Mouse (Mus musculus): Measurements from ENCODE around the gene Olfr364-ps1.

The Olfr364-ps1 gene

DNA sequence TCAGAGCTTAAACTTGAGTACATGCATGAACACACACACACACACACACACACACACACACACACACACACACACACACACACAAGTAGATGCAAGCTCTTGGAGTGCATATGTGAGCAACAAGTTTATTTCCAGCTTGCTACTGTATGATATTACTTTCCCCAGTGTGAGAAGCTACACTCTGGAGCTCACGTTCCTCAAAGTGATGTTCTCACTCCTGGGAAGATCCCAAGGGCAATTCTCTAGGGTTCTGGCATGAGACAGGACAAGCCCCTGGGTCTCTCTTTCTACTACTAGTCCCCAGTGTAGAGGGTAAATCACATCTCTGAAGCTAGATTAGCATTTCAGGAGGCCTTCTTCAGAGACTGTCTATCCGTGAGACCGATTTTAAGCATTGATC lies at the start of gene Olfr364-ps1:
Gene Olfr364-ps1 (plus strand): TSS at position 301 of the 400 bp plus-strand sequence.
- DNase-seq: no peak

DNA sequence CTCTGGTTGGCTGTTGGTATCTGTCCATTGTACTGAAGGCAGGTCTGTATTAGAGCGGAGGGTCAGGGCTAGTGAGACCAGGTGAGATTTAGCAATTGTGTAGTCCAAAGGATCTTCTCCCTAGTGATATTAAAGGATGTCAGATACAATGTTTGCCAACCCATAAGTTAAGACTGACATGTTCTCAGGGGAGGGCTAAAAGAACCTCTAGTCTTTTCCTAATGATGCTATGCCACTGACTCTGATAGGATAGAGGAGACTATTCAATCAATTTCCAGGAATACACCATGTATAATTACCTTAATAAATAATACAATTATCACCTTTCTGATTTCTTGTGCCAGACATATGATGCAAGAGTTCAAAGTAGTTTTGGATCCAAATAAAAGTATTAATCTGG lies 21.3 kb upstream of the Olfr364-ps1 start, which contains the start of gene Olfr362:
Gene Olfr362 (minus strand): TSS at position 101 of the 400 bp plus-strand sequence.
- DNase-seq: no peak

GRCm38 (mm10) chr2:37187898-37188297 lies 48.8 kb downstream of the Olfr364-ps1 start, which contains the start of gene Olfr365:
Olfr365 (plus strand) TSS chr2:37188198.
- DNase-seq: no peak
